Comparison of ENCODE assay signal across 9 mouse cellular contexts in genomic region chr13:73505686-73506467, GRCm38 (mm10). TPM values are rescaled to one million over a fixed set of nuclear protein-coding genes. Genes with fewer than 3 reads are reported as not detected.
A peak's percentile ranks its signal among the peaks of the same experiment; 100 is the strongest.
DNase-seq lines count a peak whose midpoint lies in the region; ATAC-seq and TF ChIP-seq lines count a peak whose summit lies in the region.
"Had no signal": no experiment of that assay in that cellular context is flagged by ENCODE, and none has a peak within 500 bp of the region (broad histone marks: within the 10 kb centered on the region; RNA-seq: fewer than 3 reads in every experiment).

No protein-coding gene starts in this region.

- no peak overlapping the region for H3K4me3 ChIP-seq in forebrain, postnatal 0 days (ENCODE audit: low read depth, low read length)
- no peak overlapping the region for H3K4me3 ChIP-seq in layer of hippocampus, adult 2 months
- H3K4me3 ChIP-seq in lung, embryonic 16.5 days (ENCODE audit: low read length) = no peak overlapping the region
- H3K4me3 ChIP-seq: lung, embryonic 15.5 days had no signal

- peak; percentile 39 for DNase-seq in MEL-GATA-1-ER (ENCODE audit: extremely low read depth, low read depth)
- DNase-seq in cerebellum, adult 11 months = peak; percentile 74
- DNase-seq in forebrain, postnatal 0 days = peak; percentile 80
- peak; percentile 82 to 87 for DNase-seq in layer of hippocampus, adult 2 months (ENCODE audit: low spot score in 2 of 2)
- peak; percentile 73 for DNase-seq in retina, adult 2 months (ENCODE audit: low read depth, low spot score)
- DNase-seq in thymus, postnatal 36 days = peak; percentile 70 to 79

- no peaks in the 10 kb centered on the region for H3K9me3 ChIP-seq in forebrain, postnatal 0 days (ENCODE audit: low read length)
- no peaks in the 10 kb centered on the region for H3K9me3 ChIP-seq in lung, embryonic 16.5 days (ENCODE audit: control insufficient read depth, low read length)
- H3K9me3 ChIP-seq: lung, embryonic 15.5 days had no signal

- no peaks in the 10 kb centered on the region for H3K4me1 ChIP-seq in forebrain, postnatal 0 days (ENCODE audit: insufficient read depth)
- no peaks in the 10 kb centered on the region; the same call in 1 of the 2 replicates for H3K4me1 ChIP-seq in lung, embryonic 16.5 days (replicated peaks; ENCODE audit: control insufficient read depth, insufficient read depth, low read length)
- H3K4me1 ChIP-seq: lung, embryonic 15.5 days had no signal

- no peak overlapping the region for H3K4me2 ChIP-seq in forebrain, postnatal 0 days (ENCODE audit: low read depth)
- H3K4me2 ChIP-seq in lung, embryonic 16.5 days (ENCODE audit: low read depth, low read length) = no peak overlapping the region
- H3K4me2 ChIP-seq: lung, embryonic 15.5 days had no signal

- no peak overlapping the region for H3K9ac ChIP-seq in forebrain, postnatal 0 days
- H3K9ac ChIP-seq in lung, embryonic 16.5 days (ENCODE audit: low read length) = no peak overlapping the region
- H3K9ac ChIP-seq: lung, embryonic 15.5 days had no signal

- peak; percentile 84 for ATAC-seq in forebrain, postnatal 0 days
- peak; percentile 76 to 80; a peak in 3 of 4 replicates for ATAC-seq in hematopoietic stem cell, adult 5-6 weeks (replicated peaks in 1 of 2; ENCODE audit: insufficient read depth in 1 of 2, low FRiP score in 2 of 2, low TSS enrichment in 1 of 2, low read depth in 1 of 2, poor library complexity in 2 of 2, severe bottlenecking in 2 of 2)
- ATAC-seq in lung, embryonic 16.5 days (ENCODE audit: low read depth) = peak; percentile 72; the same call in 1 of the 2 replicates

- peaks cover 40% of the 10 kb centered on the region for H3K36me3 ChIP-seq in forebrain, postnatal 0 days (ENCODE audit: insufficient read depth)
- H3K36me3 ChIP-seq in lung, embryonic 16.5 days (ENCODE audit: control insufficient read depth, insufficient read depth, low read length) = peaks cover 29% of the 10 kb centered on the region

- H3K27me3 ChIP-seq in forebrain, postnatal 0 days (ENCODE audit: insufficient read depth, low read length) = no peaks in the 10 kb centered on the region
- no peaks in the 10 kb centered on the region for H3K27me3 ChIP-seq in lung, embryonic 16.5 days (ENCODE audit: control insufficient read depth, insufficient read depth, low read depth, low read length)
- H3K27me3 ChIP-seq: lung, embryonic 15.5 days had no signal

- peak; percentile 89 for TF ChIP-seq CTCF in forebrain, postnatal 0 days (IDR thresholded peaks at IDR 0.05; ENCODE audit: low read depth)
- peak; percentile 94 for TF ChIP-seq CTCF in layer of hippocampus, adult 2 months (conservative IDR thresholded peaks at IDR 0.05)

- H3K27ac ChIP-seq in forebrain, postnatal 0 days (ENCODE audit: low read depth, low read length) = no peak overlapping the region
- H3K27ac ChIP-seq in layer of hippocampus, adult 2 months = no peak overlapping the region
- H3K27ac ChIP-seq in lung, embryonic 16.5 days (ENCODE audit: low read length) = no peak overlapping the region
- H3K27ac ChIP-seq: lung, embryonic 15.5 days had no signal

- 73% methylated on average over 7 of the region's 7 CpGs for WGBS in forebrain, postnatal 0 days
- 57% methylated on average over 7 of the region's 7 CpGs for WGBS in lung, embryonic 16.5 days

RNA-seq across cellular contexts. Expression of gene Slc6a3, which starts 30.7 kb away (rescaled TPM):
- total RNA-seq in forebrain, postnatal 0 days (2014; rRNA removed) = 1.6 and 5.1 TPM in 2 replicates
- 0.59 and 1.3 TPM in 2 replicates for polyA plus RNA-seq in forebrain, postnatal 0 days (2015; fragmentation: Nextera tagmentation; extraction: Ambion mirVana)
- not detected in 2 replicates for total RNA-seq in hematopoietic stem cell, adult 5-6 weeks (2017)
- total RNA-seq in layer of hippocampus, adult 2 months (2021) = under 1 TPM in 1 of 2 experiments, not detected in 1; 0.20 TPM
- polyA plus RNA-seq in lung, embryonic 16.5 days (2015; fragmentation: Nextera tagmentation; extraction: Ambion mirVana) = 0.08 and 0.18 TPM in 2 replicates

RNA-seq across cellular contexts. Expression of gene Lpcat1, which starts 38.9 kb away (rescaled TPM):
- 136 and 144 TPM in 2 replicates for total RNA-seq in forebrain, postnatal 0 days (2014; rRNA removed)
- 76.5 and 87.2 TPM in 2 replicates for polyA plus RNA-seq in forebrain, postnatal 0 days (2015; fragmentation: Nextera tagmentation; extraction: Ambion mirVana)
- total RNA-seq in hematopoietic stem cell, adult 5-6 weeks (2017) = 19.4 and 22.5 TPM in 2 replicates
- total RNA-seq in layer of hippocampus, adult 2 months (2021) = 10 to 100 TPM; 36.6 to 39.5 TPM
- polyA plus RNA-seq in lung, embryonic 16.5 days (2015; fragmentation: Nextera tagmentation; extraction: Ambion mirVana) = 119 and 140 TPM in 2 replicates
